Mouse (Mus musculus): Measurements from ENCODE around the gene Has3.

- TF ChIP-seq POLR2A (IDR thresholded peaks at IDR 0.05; ENCODE audit: insufficient read depth, low read length) (no peak), CTCF (IDR thresholded peaks at IDR 0.05; ENCODE audit: low read depth, low read length) (peak; percentile 60)
Observed at GRCm38 (mm10) chr8:106887336-106888189, 17.5 kb downstream of the Has3 start.
